Mouse (Mus musculus): ENCODE measurements around the gene Raf1. TPM values are rescaled to one million over a fixed set of nuclear protein-coding genes. Genes with fewer than 3 reads are reported as not detected.

Raf1 gene
- polyA plus RNA-seq, 1 experiment from 2014 or later: 133 TPM

GRCm38 (mm10) chr6:115695124-115695523, 18.7 kb upstream of the Raf1 start:
- Histone ChIP-seq H3K4me1 (no peaks in the 10 kb centered on the region), H3K27ac (no peak overlapping the region), H3K27me3 (no peaks in the 10 kb centered on the region), H3K9ac (no peak overlapping the region), H3K36me3 (no peaks in the 10 kb centered on the region), H3K9me3 (no peaks in the 10 kb centered on the region), H3K4me2 (replicated peaks) (no peak overlapping the region), H3K4me3 (no peak overlapping the region)
- WGBS: 60% methylated on average over 7 of the region's 7 CpGs
- ATAC-seq (ENCODE audit: insufficient number of reproducible peaks, insufficient read depth, low FRiP score, low TSS enrichment): no peak

DNA sequence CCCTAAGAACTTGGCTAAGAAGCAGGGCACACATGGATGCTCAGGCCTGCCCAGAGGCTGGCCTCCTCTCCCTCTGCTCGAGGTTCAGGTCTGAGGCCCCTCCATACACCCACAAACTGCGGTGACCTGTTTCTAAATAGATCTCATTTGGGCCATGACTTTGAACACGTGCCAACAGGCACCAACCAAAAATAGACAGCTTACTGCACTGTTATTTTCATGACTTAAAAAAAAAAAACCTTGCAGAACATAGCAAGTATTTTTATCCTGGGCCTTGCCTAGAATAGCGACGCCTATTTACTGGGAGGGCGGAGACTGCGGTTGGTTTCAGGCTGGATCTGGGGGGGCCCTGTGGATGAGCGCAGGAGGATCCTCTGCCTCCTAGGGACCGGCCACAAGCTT, 18.0 kb upstream of the Raf1 start:
- H3K4me2 ChIP-seq (replicated peaks): no peak overlapping the region
- no peak overlapping the region for H3K4me3 ChIP-seq
- no peaks in the 10 kb centered on the region for H3K27me3 ChIP-seq
- no peak overlapping the region for H3K27ac ChIP-seq
- no peaks in the 10 kb centered on the region for H3K9me3 ChIP-seq
- H3K4me1 ChIP-seq: no peaks in the 10 kb centered on the region
- ATAC-seq (ENCODE audit: insufficient number of reproducible peaks, insufficient read depth, low FRiP score, low TSS enrichment): no peak
- 59% methylated on average over 9 of the region's 9 CpGs for WGBS
- H3K9ac ChIP-seq: no peak overlapping the region
- no peaks in the 10 kb centered on the region for H3K36me3 ChIP-seq

DNA sequence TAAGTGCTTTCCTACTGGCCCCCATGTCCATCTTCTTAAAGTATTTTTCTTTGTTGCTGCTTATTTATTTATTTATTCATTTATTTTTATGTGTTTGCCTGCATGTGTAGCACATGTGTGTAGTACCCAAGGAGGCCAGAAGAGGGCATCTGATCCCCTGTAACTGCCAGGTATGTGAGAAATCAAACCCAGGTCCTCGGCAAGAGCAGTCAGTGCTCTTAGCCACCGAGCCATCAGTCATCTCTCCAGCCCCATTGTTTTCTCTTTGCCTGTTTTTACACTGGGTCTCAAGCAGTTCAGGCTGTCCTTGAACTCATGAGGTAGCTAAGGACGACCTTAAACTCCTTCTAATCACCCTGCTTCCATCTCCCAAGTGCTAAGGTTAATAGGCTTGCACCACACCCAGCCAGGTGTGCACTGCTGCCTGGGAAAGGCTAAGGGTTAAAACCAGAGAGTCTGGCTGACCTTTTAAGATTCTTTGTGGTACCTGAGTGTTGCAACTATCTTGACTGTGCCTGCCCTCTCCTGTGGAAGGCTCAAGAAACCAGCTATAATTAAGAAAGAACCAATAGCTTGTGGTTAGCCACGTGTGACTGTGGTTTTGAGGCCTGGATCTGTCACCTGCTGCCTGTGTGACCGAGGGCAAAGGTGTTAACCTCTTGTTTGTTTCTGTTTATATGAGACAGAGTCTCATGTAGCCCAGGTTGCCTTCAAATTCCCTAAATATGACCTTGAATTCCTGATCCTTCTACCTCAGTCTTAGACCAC, 16.7 kb upstream of the Raf1 start:
- Histone ChIP-seq H3K36me3 (no peaks in the 10 kb centered on the region), H3K9ac (no peak overlapping the region), H3K4me2 (replicated peaks) (no peak overlapping the region), H3K27me3 (no peaks in the 10 kb centered on the region), H3K27ac (no peak overlapping the region), H3K9me3 (no peaks in the 10 kb centered on the region), H3K4me1 (no peaks in the 10 kb centered on the region), H3K4me3 (no peak overlapping the region)
- 66% methylated on average over 5 of the region's 5 CpGs for WGBS
- no peak for ATAC-seq (ENCODE audit: insufficient number of reproducible peaks, insufficient read depth, low FRiP score, low TSS enrichment)

DNA sequence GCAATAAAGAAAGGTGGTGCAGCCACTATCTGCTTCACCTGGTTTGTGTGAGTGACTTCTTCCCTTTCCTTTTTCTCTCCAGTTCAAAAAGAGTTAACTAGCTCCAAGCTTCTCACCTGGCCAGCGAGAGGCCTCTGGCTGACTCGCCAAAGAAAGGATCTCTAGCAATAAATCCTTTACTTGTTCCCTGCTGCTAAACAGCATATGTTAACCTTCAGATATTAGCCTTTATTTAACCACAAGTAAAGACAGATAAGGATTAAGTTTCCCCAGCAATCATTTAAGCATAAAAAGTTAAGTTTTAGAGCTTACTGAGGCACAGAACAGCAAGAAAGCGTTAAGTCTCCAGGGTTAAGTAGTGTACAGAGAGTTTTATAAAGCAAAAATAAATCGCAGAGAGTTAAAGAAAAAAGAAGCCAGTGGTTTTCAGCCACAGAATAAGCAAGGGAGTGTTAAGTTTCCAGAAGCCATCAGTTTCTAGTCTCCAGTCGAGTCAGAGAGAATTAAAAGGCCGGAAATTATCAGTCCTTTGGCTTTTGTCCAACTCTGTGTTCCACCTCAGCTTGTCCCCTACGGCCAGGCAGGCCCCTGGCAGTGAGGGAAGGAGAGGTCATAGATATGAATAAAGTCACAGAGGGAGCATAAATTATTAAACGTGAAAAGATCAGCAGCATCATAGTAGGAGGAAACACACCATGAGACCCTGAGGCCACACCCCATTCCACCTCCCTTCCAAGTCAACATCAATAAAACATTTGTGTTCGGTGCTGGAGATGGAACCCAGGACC, 15.9 kb upstream of the Raf1 start:
- Histone ChIP-seq H3K27ac (no peak overlapping the region), H3K4me3 (no peak overlapping the region), H3K4me1 (no peaks in the 10 kb centered on the region), H3K27me3 (no peaks in the 10 kb centered on the region), H3K36me3 (no peaks in the 10 kb centered on the region), H3K9ac (no peak overlapping the region), H3K4me2 (replicated peaks) (no peak overlapping the region), H3K9me3 (no peaks in the 10 kb centered on the region)
- 58% methylated on average over 9 of the region's 9 CpGs for WGBS
- ATAC-seq (ENCODE audit: insufficient number of reproducible peaks, insufficient read depth, low FRiP score, low TSS enrichment): no peak

GRCm38 (mm10) chr6:115690105-115690504, 13.7 kb upstream of the Raf1 start:
- ATAC-seq (ENCODE audit: insufficient number of reproducible peaks, insufficient read depth, low FRiP score, low TSS enrichment): no peak
- Histone ChIP-seq H3K27ac (no peak overlapping the region), H3K27me3 (no peaks in the 10 kb centered on the region), H3K36me3 (no peaks in the 10 kb centered on the region), H3K9ac (no peak overlapping the region), H3K4me3 (no peak overlapping the region), H3K4me2 (replicated peaks) (no peak overlapping the region), H3K9me3 (no peaks in the 10 kb centered on the region), H3K4me1 (no peaks in the 10 kb centered on the region)
- WGBS: 89% methylated on average over 4 of the region's 4 CpGs

GRCm38 (mm10) chr6:115688589-115688988, 12.2 kb upstream of the Raf1 start:
- no peaks in the 10 kb centered on the region for H3K4me1 ChIP-seq
- H3K36me3 ChIP-seq: no peaks in the 10 kb centered on the region
- WGBS: 90% methylated on average over 4 of the region's 4 CpGs
- H3K27ac ChIP-seq: no peak overlapping the region
- no peaks in the 10 kb centered on the region for H3K27me3 ChIP-seq
- no peak overlapping the region for H3K4me2 ChIP-seq (replicated peaks)
- no peak overlapping the region for H3K4me3 ChIP-seq
- H3K9me3 ChIP-seq: no peaks in the 10 kb centered on the region
- ATAC-seq (ENCODE audit: insufficient number of reproducible peaks, insufficient read depth, low FRiP score, low TSS enrichment): no peak
- no peak overlapping the region for H3K9ac ChIP-seq

- Histone ChIP-seq H3K36me3 (no peaks in the 10 kb centered on the region), H3K4me3 (no peak overlapping the region), H3K4me1 (no peaks in the 10 kb centered on the region), H3K9ac (no peak overlapping the region), H3K27ac (no peak overlapping the region), H3K9me3 (no peaks in the 10 kb centered on the region), H3K27me3 (no peaks in the 10 kb centered on the region), H3K4me2 (replicated peaks) (no peak overlapping the region)
- WGBS: 75% methylated on average over 3 of the region's 3 CpGs
- no peak for ATAC-seq (ENCODE audit: insufficient number of reproducible peaks, insufficient read depth, low FRiP score, low TSS enrichment)
These were observed 11.3 kb upstream of the Raf1 start for GRCm38 (mm10) chr6:115687753-115688152.

DNA sequence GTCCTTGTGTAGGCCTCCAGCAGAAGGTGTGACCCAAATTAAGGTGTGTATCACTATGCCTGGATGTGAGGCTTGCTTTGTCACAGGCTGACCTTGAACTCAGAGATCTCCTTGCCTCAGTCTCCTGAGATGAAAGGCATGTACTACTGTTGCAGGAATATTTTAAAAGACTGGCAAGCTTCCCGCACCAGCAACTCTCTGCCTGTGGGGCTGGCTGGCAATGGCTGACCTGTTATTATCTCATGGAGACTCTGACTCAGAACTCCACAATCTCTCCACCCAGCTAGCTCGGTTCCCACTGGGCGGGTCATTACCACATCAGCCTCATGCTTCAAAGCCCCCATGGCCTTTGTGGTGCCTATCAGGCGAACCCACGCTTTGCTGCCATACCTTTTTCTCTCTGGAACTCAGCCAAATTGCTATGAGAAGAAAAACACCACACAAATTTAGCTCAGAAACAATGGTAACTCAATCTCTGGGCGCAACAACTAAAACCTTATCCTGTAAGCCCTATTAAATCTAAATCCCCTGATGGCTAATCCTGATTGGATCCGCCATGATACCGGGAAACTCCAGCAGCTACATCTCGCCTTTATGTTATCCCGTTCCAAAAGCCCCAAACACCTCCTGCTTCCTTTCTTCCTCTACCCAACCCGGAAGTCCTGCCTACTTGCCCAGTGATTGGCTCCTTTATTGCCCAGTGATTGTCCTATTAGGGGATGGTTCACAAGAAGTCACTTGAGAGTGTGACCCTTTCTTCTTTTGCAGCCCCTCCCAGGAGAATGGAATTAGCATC, 8.6 kb upstream of the Raf1 start:
- H3K4me1 ChIP-seq: no peaks in the 10 kb centered on the region
- ATAC-seq (ENCODE audit: insufficient number of reproducible peaks, insufficient read depth, low FRiP score, low TSS enrichment): no peak
- no peak overlapping the region for H3K4me2 ChIP-seq (replicated peaks)
- H3K27me3 ChIP-seq: no peaks in the 10 kb centered on the region
- H3K36me3 ChIP-seq: no peaks in the 10 kb centered on the region
- WGBS: 59% methylated on average over 11 of the region's 11 CpGs
- H3K4me3 ChIP-seq: no peak overlapping the region
- H3K27ac ChIP-seq: no peak overlapping the region
- H3K9me3 ChIP-seq: no peaks in the 10 kb centered on the region
- H3K9ac ChIP-seq: no peak overlapping the region

- Histone ChIP-seq H3K4me3 (no peak overlapping the region), H3K27ac (no peak overlapping the region), H3K27me3 (no peaks in the 10 kb centered on the region), H3K9ac (no peak overlapping the region), H3K4me2 (replicated peaks) (no peak overlapping the region), H3K9me3 (no peaks in the 10 kb centered on the region), H3K36me3 (no peaks in the 10 kb centered on the region), H3K4me1 (no peaks in the 10 kb centered on the region)
- ATAC-seq (ENCODE audit: insufficient number of reproducible peaks, insufficient read depth, low FRiP score, low TSS enrichment): no peak
- WGBS: 92% methylated on average over 2 of the region's 2 CpGs
These were observed 7.8 kb upstream of the Raf1 start for GRCm38 (mm10) chr6:115684271-115684670.

DNA sequence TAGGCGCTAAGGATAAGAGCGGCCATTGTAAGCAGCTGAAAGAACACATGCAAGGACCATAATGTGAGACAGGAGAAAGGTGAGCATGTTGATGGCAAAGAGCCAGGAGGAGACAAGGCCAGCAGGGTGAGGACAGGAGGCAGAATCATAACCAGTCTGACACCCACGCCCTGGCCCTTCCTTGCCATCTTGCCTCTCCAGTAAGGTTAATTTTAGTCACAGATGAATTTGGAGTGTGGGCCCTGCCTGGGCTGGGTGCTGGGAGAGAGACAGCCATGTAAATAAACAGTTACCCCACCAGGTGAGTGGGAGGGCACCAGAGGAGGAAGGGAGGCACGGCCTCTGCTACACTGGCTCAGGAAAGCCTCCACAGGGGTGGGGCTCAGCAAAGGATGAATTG, 4.6 kb upstream of the Raf1 start:
- 82% methylated on average over 4 of the region's 4 CpGs for WGBS
- Histone ChIP-seq H3K27me3 (no peaks in the 10 kb centered on the region), H3K4me3 (no peak overlapping the region), H3K4me2 (replicated peaks) (no peak overlapping the region), H3K4me1 (peaks cover 2% of the 10 kb centered on the region; the same call in 1 of the 2 replicates), H3K9me3 (no peaks in the 10 kb centered on the region), H3K9ac (no peak overlapping the region), H3K27ac (no peak overlapping the region), H3K36me3 (no peaks in the 10 kb centered on the region)
- no peak for ATAC-seq (ENCODE audit: insufficient number of reproducible peaks, insufficient read depth, low FRiP score, low TSS enrichment)

DNA sequence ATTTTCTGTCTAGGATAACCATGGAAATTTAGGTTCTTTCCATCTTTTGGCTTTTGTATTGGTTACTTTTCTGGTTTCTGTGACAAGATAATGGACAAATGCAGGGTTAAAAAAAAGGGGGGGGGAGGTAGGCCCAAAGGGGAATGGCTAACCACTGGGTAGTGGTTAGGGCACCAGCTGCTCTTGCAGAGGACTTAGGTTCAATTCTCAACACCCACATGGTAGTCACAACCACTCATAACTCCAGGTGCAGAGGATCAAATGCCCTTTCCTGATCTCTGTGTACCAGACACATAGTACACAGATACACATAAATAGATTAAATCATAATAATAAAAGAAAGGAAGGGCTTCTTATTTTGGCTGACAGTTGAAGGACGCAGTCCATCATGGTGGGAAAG, 1.6 kb upstream of the Raf1 start:
- H3K4me2 ChIP-seq (replicated peaks): no peak overlapping the region
- no peak overlapping the region for H3K9ac ChIP-seq
- 92% methylated on average over 1 of the region's 1 CpGs for WGBS
- H3K27ac ChIP-seq: no peak overlapping the region
- H3K4me1 ChIP-seq: peaks cover 11% of the 10 kb centered on the region
- no peaks in the 10 kb centered on the region for H3K36me3 ChIP-seq
- no peaks in the 10 kb centered on the region for H3K27me3 ChIP-seq
- H3K9me3 ChIP-seq: no peaks in the 10 kb centered on the region
- H3K4me3 ChIP-seq: no peak overlapping the region
- ATAC-seq (ENCODE audit: insufficient number of reproducible peaks, insufficient read depth, low FRiP score, low TSS enrichment): no peak

Data from embryonic facial prominence, embryonic 12.5 days (tissue).